Mouse (Mus musculus) brain, embryonic 14.5 days (tissue): Measurements from ENCODE around the gene Cpm.

Experiments used
- CTCF ChIP-seq: fragments of 200-500 bp; IDR thresholded peaks from 2 replicates; pipeline ENCODE4 v1.5.1; 2012; ENCODE audit warnings: inconsistent platforms, mild to moderate bottlenecking, moderate library complexity, borderline replicate concordance; ENCODE audit not compliant: insufficient read depth, insufficient read length; ENCODE audit errors: extremely low read depth
- POLR2A ChIP-seq: fragments of 200-500 bp; IDR thresholded peaks from 2 replicates; pipeline ENCODE4 v1.6.1; 2012; ENCODE audit warnings: mild to moderate bottlenecking, inconsistent platforms, borderline replicate concordance; ENCODE audit not compliant: poor library complexity, insufficient read depth, insufficient read length, severe bottlenecking; ENCODE audit errors: extremely low read depth

GRCm38 (mm10) chr10:117724136-117724718, 94.9 kb downstream of the Cpm start:
- no peak for TF ChIP-seq POLR2A
- TF ChIP-seq CTCF = no peak
